Mouse (Mus musculus) G1E (cell line): Measurements from ENCODE around the gene Slc10a3.

ENCODE experiments used
- CTCF ChIP-seq: IDR thresholded peaks from 2 replicates; pipeline ENCODE4 v1.5.1; 2012; ENCODE audit warnings: low read depth, low read length, inconsistent platforms, mixed read lengths
- GATA1 ChIP-seq: IDR thresholded peaks from 2 replicates; pipeline ENCODE4 v1.6.1; 2012; ENCODE audit warnings: borderline replicate concordance, low read length, inconsistent platforms, mixed read lengths
- TAL1 ChIP-seq: conservative IDR thresholded peaks from 2 replicates; pipeline ENCODE4 v1.6.1; 2012; ENCODE audit warnings: low read depth, low read length, inconsistent platforms, mixed read lengths

- TF ChIP-seq CTCF (no peak), GATA1 (no peak), TAL1 (no peak)
Measured at GRCm38 (mm10) chrX:74352645-74353466, 20.3 kb downstream of the Slc10a3 start.
